Mouse (Mus musculus): Measurements from ENCODE around the gene Nudt17. TPM values are rescaled to one million over a fixed set of nuclear protein-coding genes. Genes with fewer than 3 reads are reported as not detected.

The Nudt17 gene
- polyA plus RNA-seq, 1 experiment, result 0.06 TPM

DNA sequence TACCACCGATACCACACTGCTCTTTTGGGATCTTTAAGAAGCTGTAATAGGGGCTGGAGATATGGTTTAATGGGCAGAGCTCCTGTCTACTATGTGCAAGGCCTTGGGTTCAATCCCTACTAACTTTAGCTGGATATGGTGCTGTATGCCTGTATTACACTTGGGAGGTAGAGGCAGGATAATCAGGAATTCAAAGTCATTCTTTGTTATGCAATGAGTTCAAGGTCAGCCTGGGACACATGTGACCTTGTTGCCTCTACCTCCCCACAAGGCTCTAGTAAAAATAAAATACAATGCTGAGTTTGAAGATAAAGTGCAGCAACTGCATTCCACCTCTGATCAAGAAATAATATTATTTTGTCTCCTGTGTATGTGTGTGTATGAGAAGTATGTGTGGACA lies 25.6 kb upstream of the Nudt17 start:
- Histone ChIP-seq H3K36me3 (ENCODE audit: control insufficient read depth) (no peaks in the 10 kb centered on the region), H3K27me3 (ENCODE audit: control insufficient read depth) (no peaks in the 10 kb centered on the region), H3K4me3 (replicated peaks) (no peak overlapping the region), H3K9me3 (ENCODE audit: control insufficient read depth, low read length) (no peaks in the 10 kb centered on the region), H3K4me1 (ENCODE audit: control insufficient read depth) (peaks cover 16% of the 10 kb centered on the region)
- no peak for TF ChIP-seq TAL1 (IDR thresholded peaks at IDR 0.05; ENCODE audit: low read length)
- no peak for TF ChIP-seq GATA1 (IDR thresholded peaks at IDR 0.05; ENCODE audit: low read length)

DNA sequence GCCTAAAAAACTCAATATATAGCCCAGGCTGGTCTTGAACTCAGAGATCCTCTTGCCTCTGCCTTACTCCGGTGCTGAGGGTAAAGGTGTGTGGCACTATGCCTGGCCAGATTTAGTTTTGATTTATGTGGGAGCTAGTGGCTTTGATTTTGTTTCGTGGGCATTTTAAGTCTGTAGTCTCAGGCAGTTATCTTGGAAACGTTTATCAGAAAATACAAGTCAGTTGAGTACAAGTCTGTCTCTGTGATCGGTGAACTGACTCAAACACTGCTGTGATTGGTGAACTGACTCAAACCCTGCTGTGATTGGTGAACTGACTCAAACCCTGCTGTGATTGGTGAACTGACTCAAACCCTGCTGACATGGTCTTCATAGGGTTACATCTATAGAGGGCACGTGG lies 22.4 kb upstream of the Nudt17 start:
- no peak overlapping the region for H3K4me3 ChIP-seq (replicated peaks)
- H3K36me3 ChIP-seq (ENCODE audit: control insufficient read depth), result no peaks in the 10 kb centered on the region
- peaks cover 34% of the 10 kb centered on the region for H3K4me1 ChIP-seq (ENCODE audit: control insufficient read depth)
- no peaks in the 10 kb centered on the region for H3K27me3 ChIP-seq (ENCODE audit: control insufficient read depth)
- no peaks in the 10 kb centered on the region for H3K9me3 ChIP-seq (ENCODE audit: control insufficient read depth, low read length)
- TF ChIP-seq TAL1 (IDR thresholded peaks at IDR 0.05; ENCODE audit: low read length), result no peak
- TF ChIP-seq GATA1 (IDR thresholded peaks at IDR 0.05; ENCODE audit: low read length), result no peak

DNA sequence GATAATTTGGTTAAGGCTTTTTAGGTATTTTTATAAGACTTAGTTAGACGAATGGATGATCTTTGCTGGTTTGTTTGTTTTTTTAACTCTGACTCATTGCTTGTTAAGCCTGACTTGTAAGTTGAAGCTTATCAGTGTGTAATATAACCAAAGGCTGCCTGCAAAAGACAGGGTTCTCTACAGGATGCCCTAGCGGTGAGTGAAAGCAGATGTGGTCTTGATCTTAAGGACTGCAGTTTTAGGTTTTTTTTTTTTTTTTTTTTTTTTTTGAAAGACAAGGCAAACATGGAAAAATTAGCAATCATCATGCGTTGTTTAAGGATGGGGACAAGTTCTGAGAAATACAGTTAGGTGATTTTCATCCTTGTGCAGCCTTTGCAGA lies 21.0 kb upstream of the Nudt17 start:
- H3K9me3 ChIP-seq (ENCODE audit: control insufficient read depth, low read length), result no peaks in the 10 kb centered on the region
- peaks cover 10% of the 10 kb centered on the region for H3K36me3 ChIP-seq (ENCODE audit: control insufficient read depth)
- peak overlapping the region; percentile 97 for H3K4me3 ChIP-seq (replicated peaks)
- peaks cover 41% of the 10 kb centered on the region for H3K4me1 ChIP-seq (ENCODE audit: control insufficient read depth)
- H3K27me3 ChIP-seq (ENCODE audit: control insufficient read depth), result no peaks in the 10 kb centered on the region
- TF ChIP-seq TAL1 (IDR thresholded peaks at IDR 0.05; ENCODE audit: low read length) (no peak), GATA1 (IDR thresholded peaks at IDR 0.05; ENCODE audit: low read length) (no peak)

DNA sequence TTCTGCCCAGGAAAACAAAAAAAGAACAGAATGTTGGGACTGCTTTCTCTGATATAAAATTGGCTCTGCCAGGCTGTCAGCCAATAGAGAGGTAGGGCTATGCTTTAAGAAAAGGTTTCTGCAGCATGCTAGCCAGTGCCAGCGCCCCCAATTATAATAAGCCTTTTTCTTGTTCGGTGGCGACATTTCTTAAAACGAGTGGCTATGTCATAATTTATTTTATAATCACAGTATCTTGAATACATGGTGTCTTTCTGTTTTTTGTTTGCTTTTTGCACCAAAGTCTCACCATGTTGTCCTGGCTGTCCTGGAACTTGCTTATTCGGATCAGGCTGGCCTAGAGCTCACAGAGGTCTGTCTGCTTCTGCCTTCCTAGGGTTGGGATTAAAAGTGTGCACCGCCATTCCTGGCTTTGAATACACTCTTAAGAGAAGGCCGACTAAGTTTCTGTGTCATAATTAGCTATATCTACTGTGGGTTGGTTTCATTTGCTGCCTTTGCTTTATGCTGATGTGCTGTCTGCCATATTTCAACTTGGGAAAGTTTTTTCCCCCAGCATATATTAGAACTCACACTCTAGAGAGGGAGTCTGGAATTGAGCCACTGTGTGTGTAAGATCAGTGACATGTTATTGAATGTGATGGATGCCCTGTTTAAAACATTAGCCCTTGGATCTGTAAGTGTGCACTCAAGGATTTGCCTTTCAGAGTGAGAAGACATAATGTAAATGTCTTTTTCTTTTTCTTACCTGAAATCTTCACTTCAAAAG lies 20.5 kb upstream of the Nudt17 start:
- TF ChIP-seq GATA1 (IDR thresholded peaks at IDR 0.05; ENCODE audit: low read length) (no peak), TAL1 (IDR thresholded peaks at IDR 0.05; ENCODE audit: low read length) (no peak)
- H3K36me3 ChIP-seq (ENCODE audit: control insufficient read depth), result peaks cover 15% of the 10 kb centered on the region
- H3K9me3 ChIP-seq (ENCODE audit: control insufficient read depth, low read length), result no peaks in the 10 kb centered on the region
- H3K4me1 ChIP-seq (ENCODE audit: control insufficient read depth), result peaks cover 41% of the 10 kb centered on the region
- H3K27me3 ChIP-seq (ENCODE audit: control insufficient read depth), result no peaks in the 10 kb centered on the region
- peak overlapping the region; percentile 97 for H3K4me3 ChIP-seq (replicated peaks)

GRCm38 (mm10) chr3:96727828-96728633 lies 19.7 kb upstream of the Nudt17 start:
- Histone ChIP-seq H3K4me1 (ENCODE audit: control insufficient read depth) (peaks cover 48% of the 10 kb centered on the region), H3K9me3 (ENCODE audit: control insufficient read depth, low read length) (no peaks in the 10 kb centered on the region), H3K4me3 (replicated peaks) (peak overlapping the region; percentile 97), H3K36me3 (ENCODE audit: control insufficient read depth) (peaks cover 23% of the 10 kb centered on the region), H3K27me3 (ENCODE audit: control insufficient read depth) (no peaks in the 10 kb centered on the region)
- TF ChIP-seq TAL1 (IDR thresholded peaks at IDR 0.05; ENCODE audit: low read length) (no peak), GATA1 (IDR thresholded peaks at IDR 0.05; ENCODE audit: low read length) (no peak)

- peak within 1 kb of the TSS; percentile 97 for H3K4me3 ChIP-seq (replicated peaks)
- H3K9me3 ChIP-seq (ENCODE audit: control insufficient read depth, low read length), result no peaks in the 10 kb centered on the region
- peaks cover 53% of the 10 kb centered on the region for H3K4me1 ChIP-seq (ENCODE audit: control insufficient read depth)
- H3K36me3 ChIP-seq (ENCODE audit: control insufficient read depth), result peaks cover 30% of the 10 kb centered on the region
- no peak for TF ChIP-seq GATA1 (IDR thresholded peaks at IDR 0.05; ENCODE audit: low read length)
- no peak for TF ChIP-seq TAL1 (IDR thresholded peaks at IDR 0.05; ENCODE audit: low read length)
- H3K27me3 ChIP-seq (ENCODE audit: control insufficient read depth), result no peaks in the 10 kb centered on the region
These were observed 19.0 kb upstream of the Nudt17 start, which contains the start of the genes Polr3c and Rnf115 for GRCm38 (mm10) chr3:96727343-96727827. Polr3c (minus strand) TSS chr3:96727628. Rnf115 (plus strand) TSS chr3:96727664.

DNA sequence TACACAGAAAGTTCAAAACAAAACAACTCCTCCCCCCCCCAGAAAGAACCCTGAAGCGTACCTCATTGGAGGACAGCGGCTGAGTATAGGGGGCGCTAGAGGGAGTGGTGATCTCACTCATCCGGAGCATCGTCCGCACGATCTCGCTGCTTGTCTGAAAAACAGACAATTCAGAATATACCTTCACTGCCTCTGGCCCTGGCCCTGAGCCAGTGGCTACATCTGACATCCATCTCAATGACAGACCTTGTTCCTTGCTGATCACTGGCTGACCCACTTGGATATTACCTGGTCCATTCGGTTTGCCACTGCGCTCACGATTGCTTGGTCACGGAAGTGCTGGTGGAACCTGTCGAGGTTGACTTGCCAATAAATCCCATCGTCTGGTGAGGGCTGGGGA lies 10.8 kb upstream of the Nudt17 start:
- no peak for TF ChIP-seq TAL1 (IDR thresholded peaks at IDR 0.05; ENCODE audit: low read length)
- TF ChIP-seq GATA1 (IDR thresholded peaks at IDR 0.05; ENCODE audit: low read length), result no peak
- Histone ChIP-seq H3K4me3 (replicated peaks) (no peak overlapping the region), H3K36me3 (ENCODE audit: control insufficient read depth) (peaks cover 84% of the 10 kb centered on the region), H3K27me3 (ENCODE audit: control insufficient read depth) (no peaks in the 10 kb centered on the region), H3K9me3 (ENCODE audit: control insufficient read depth, low read length) (no peaks in the 10 kb centered on the region), H3K4me1 (ENCODE audit: control insufficient read depth) (peaks cover 23% of the 10 kb centered on the region)

DNA sequence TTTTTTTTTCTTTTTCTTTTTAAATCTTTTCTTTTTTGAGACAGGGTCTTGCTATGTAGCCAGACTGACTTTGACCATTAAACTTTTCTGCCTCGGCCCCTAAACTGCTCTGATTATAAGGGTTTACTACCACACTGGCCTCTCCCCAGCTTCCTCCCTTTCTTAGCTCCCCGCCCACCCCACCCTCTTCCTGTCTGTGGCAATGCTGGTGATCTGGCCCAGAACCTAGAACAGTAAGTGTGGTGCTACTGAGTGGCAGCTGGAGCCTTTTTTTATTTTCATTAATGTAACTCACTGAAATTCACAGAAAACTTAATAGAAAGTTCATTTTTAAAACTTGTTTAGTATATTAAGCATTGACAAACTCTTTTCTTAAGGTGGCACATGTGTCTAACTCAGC lies 7.5 kb upstream of the Nudt17 start:
- H3K4me3 ChIP-seq (replicated peaks), result no peak overlapping the region
- no peaks in the 10 kb centered on the region for H3K27me3 ChIP-seq (ENCODE audit: control insufficient read depth)
- peaks cover 3% of the 10 kb centered on the region; the same call in 1 of the 2 replicates for H3K4me1 ChIP-seq (ENCODE audit: control insufficient read depth)
- no peaks in the 10 kb centered on the region for H3K9me3 ChIP-seq (ENCODE audit: control insufficient read depth, low read length)
- TF ChIP-seq TAL1 (IDR thresholded peaks at IDR 0.05; ENCODE audit: low read length) (no peak), GATA1 (IDR thresholded peaks at IDR 0.05; ENCODE audit: low read length) (no peak)
- peaks cover 84% of the 10 kb centered on the region for H3K36me3 ChIP-seq (ENCODE audit: control insufficient read depth)

DNA sequence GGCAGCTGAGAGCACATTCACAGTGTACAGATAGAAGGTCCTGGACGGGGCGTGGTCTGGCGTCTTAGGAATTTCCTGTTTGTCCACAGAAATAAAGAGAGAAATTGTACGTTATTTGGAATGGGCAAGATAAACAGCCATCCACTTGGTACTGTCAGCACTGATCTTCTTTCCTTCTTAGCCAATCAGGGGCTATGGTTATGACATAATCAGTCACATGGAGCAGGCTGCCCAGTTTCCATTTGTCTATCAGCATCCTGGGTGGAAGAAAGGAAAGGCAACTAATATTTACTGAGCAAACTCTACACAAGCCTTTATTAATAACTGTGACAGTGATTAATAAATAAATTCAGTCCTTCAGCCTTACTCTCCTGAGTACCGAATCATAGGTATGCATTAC lies 5.9 kb upstream of the Nudt17 start:
- Histone ChIP-seq H3K4me1 (ENCODE audit: control insufficient read depth) (peaks cover 3% of the 10 kb centered on the region; the same call in 1 of the 2 replicates), H3K36me3 (ENCODE audit: control insufficient read depth) (peaks cover 84% of the 10 kb centered on the region), H3K27me3 (ENCODE audit: control insufficient read depth) (no peaks in the 10 kb centered on the region), H3K9me3 (ENCODE audit: control insufficient read depth, low read length) (no peaks in the 10 kb centered on the region), H3K4me3 (replicated peaks) (no peak overlapping the region)
- TF ChIP-seq TAL1 (IDR thresholded peaks at IDR 0.05; ENCODE audit: low read length) (no peak), GATA1 (IDR thresholded peaks at IDR 0.05; ENCODE audit: low read length) (no peak)
